Mouse (Mus musculus) midbrain, embryonic 12.5 days (tissue): ENCODE measurements around the gene Larp6. TPM values are rescaled to one million over a fixed set of nuclear protein-coding genes. Genes with fewer than 3 reads are reported as not detected.

Experiments
- ATAC-seq: fragments of 200-750 bp; cut with Nextera tagmentation; 2 replicates; pipeline ENCODE4 v1.8.0; 2017; ENCODE audit warnings: low read depth, moderate TSS enrichment, moderate library complexity; ENCODE audit not compliant: low FRiP score
- H3K27ac ChIP-seq: fragments of 300-500 bp; sonication (generic); replicated peaks from 2 replicates; pipeline ENCODE4 v1.5.1; 2016; ENCODE audit warnings: mild to moderate bottlenecking
- H3K27me3 ChIP-seq: fragments of 300-500 bp; sonication (generic); 2 replicates; pipeline ENCODE4 v1.6.1; 2016; ENCODE audit warnings: mild to moderate bottlenecking
- H3K36me3 ChIP-seq: fragments of 300-500 bp; sonication (generic); 2 replicates; pipeline ENCODE4 v1.6.1; 2016
- H3K4me1 ChIP-seq: fragments of 300-500 bp; sonication (generic); 2 replicates; pipeline ENCODE4 v1.6.1; 2016
- H3K4me2 ChIP-seq: fragments of 300-500 bp; sonication (generic); replicated peaks from 2 replicates; pipeline ENCODE4 v1.6.1; 2016; ENCODE audit warnings: mild to moderate bottlenecking, moderate library complexity
- H3K4me3 ChIP-seq: fragments of 300-500 bp; sonication (generic); 2 replicates; pipeline ENCODE4 v1.5.1; 2016; ENCODE audit warnings: mild to moderate bottlenecking
- H3K9ac ChIP-seq: fragments of 300-500 bp; sonication (generic); replicated peaks from 2 replicates; pipeline ENCODE4 v1.6.1; 2016; ENCODE audit warnings: mild to moderate bottlenecking, moderate library complexity
- H3K9me3 ChIP-seq: fragments of 300-500 bp; sonication (generic); 2 replicates; pipeline ENCODE4 v1.6.1; 2016; ENCODE audit warnings: mild to moderate bottlenecking
- WGBS: fragments of 180-500 bp; shearing (Covaris S2); methylation state at CpG from one replicate; pipeline ENCODE4 v1.1.7; 2016; 5-methylcytosine and 5-hydroxymethylcytosine counted together
- polyA plus RNA-seq: library from polyadenylated mRNA; unstranded; fragments of >200 nt; fragmentation: Nextera tagmentation; extraction: Ambion mirVana; gene quantifications from 2 replicates; pipeline ENCODE4 v1.2.1, GENCODE M21; 2016

The Larp6 gene
- polyA plus RNA-seq, 1 experiment from 2014 or later = 5.6 TPM

DNA sequence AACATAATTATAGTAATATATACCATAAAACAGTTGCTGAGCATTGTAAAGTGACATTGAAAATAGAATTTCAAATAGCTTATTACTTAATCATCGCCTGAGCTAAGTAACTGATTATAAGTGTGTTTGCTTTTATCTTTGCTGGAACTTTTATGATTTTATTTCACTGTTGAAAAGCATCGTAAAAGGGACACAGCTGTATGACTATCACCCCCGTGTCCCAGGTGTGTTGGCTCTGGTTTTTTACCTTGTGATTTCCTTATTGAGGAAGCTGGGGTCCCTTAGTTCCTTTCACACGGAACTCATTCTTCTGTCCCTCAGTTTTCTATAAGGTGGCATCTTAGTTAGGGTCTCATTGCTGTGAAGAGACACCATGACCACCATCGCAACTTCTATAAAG lies 34.9 kb downstream of the Larp6 start:
- H3K4me2 ChIP-seq = no peak overlapping the region
- no peak overlapping the region for H3K9ac ChIP-seq
- ATAC-seq = no peak
- no peak overlapping the region for H3K27ac ChIP-seq
- no peak overlapping the region for H3K4me3 ChIP-seq
- 90% methylated on average over 5 of the region's 5 CpGs for WGBS
- no peaks in the 10 kb centered on the region for H3K36me3 ChIP-seq
- H3K27me3 ChIP-seq = peaks cover 6% of the 10 kb centered on the region; the same call in 1 of the 2 replicates
- H3K9me3 ChIP-seq = no peaks in the 10 kb centered on the region
- H3K4me1 ChIP-seq = no peaks in the 10 kb centered on the region

DNA sequence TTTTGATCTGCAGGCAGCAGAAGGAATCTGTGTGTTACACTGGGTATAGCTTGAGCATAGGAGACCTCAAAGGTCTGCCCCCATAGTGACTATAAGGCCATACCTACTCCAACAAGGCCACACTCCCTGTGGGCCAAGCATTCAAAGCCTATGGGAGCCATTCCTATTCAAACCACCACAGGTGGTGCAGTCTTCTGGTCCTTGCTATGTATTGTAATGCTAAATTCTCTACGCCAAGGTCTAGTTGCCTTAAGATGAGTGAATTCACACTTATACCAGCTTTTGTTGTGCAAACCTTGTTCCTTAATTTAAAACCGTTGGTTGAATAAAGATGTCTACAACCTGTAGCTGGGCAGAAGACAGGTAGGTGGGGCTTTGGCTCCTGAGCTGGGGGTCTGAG lies 35.4 kb downstream of the Larp6 start:
- H3K4me3 ChIP-seq = no peak overlapping the region
- WGBS = 74% methylated on average over 2 of the region's 2 CpGs
- H3K4me2 ChIP-seq = no peak overlapping the region
- H3K27ac ChIP-seq = no peak overlapping the region
- H3K36me3 ChIP-seq = no peaks in the 10 kb centered on the region
- H3K9ac ChIP-seq = no peak overlapping the region
- peaks cover 6% of the 10 kb centered on the region; the same call in 1 of the 2 replicates for H3K27me3 ChIP-seq
- H3K9me3 ChIP-seq = no peaks in the 10 kb centered on the region
- no peak for ATAC-seq
- no peaks in the 10 kb centered on the region for H3K4me1 ChIP-seq

DNA sequence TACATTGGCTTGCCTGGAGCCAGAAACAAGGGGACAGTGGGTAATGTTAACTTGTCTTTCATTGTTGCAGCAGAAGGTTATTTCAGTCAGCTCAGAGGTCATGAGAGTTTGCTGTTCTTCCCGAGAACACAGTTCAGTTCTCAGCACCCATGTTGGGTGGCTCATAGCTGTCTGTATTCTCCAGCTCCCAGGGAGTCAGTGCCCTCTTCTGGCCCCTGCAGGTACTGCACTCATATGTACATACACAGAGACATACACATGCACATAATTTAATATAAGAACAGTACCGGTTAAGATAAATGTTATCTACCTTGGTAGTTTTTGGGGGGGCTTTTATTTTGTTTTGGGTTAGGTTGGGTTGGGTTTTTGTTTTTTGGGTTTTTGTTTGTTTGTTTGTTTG lies 36.3 kb downstream of the Larp6 start:
- no peak for ATAC-seq
- Histone ChIP-seq H3K9me3 (no peaks in the 10 kb centered on the region), H3K9ac (no peak overlapping the region), H3K36me3 (no peaks in the 10 kb centered on the region), H3K27me3 (peaks cover 6% of the 10 kb centered on the region; the same call in 1 of the 2 replicates), H3K4me3 (no peak overlapping the region), H3K4me1 (no peaks in the 10 kb centered on the region), H3K4me2 (no peak overlapping the region), H3K27ac (no peak overlapping the region)
- WGBS = 97% methylated on average over 2 of the region's 2 CpGs

DNA sequence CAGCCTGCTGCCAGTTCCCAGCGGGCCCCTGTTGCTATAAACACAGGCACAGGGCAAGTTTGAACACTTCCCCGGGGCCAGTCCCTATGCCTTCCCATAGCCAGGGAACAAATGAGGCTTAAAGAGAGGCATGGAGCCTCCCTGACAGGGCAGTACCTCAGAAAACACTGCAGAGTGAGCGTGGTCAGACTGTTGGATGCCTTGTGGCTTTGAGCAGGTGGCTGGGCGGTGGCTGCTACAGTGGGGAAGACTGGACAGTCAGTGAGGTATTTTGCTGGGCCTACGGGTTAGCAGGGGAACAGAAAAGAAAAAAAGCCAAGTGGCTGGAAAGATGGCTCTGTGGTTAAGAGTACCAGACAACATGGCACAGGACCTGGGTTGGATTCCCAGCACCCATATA lies 38.3 kb downstream of the Larp6 start:
- no peak overlapping the region for H3K4me2 ChIP-seq
- no peak for ATAC-seq
- 83% methylated on average over 5 of the region's 5 CpGs for WGBS

DNA sequence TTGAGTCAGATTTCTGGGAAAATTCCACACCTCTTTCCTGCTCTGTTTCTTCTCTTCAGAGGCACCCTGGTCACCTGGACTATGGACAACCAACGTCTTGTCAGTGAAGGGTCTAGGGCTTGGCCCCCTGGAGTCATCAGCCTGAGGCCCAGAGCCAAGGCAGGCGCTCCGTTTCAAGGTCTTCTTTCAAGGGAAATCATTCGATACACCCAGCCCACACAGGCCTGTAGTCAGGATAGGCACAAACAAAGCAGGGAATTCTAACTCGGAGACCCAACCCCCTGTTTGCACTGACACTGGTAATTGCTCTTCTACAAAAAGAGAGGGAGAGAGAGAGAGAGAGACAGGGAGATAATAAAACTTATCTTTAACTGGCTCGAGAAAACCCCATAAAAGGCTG lies 39.2 kb downstream of the Larp6 start:
- Histone ChIP-seq H3K27me3 (no peaks in the 10 kb centered on the region), H3K4me2 (no peak overlapping the region), H3K9ac (no peak overlapping the region), H3K36me3 (no peaks in the 10 kb centered on the region), H3K27ac (no peak overlapping the region), H3K9me3 (no peaks in the 10 kb centered on the region), H3K4me1 (no peaks in the 10 kb centered on the region), H3K4me3 (no peak overlapping the region)
- 76% methylated on average over 6 of the region's 6 CpGs for WGBS
- ATAC-seq = no peak

More for the DNA sequence above, 38.3 kb downstream of the Larp6 start:
- Histone ChIP-seq H3K9ac (no peak overlapping the region), H3K36me3 (no peaks in the 10 kb centered on the region), H3K27ac (no peak overlapping the region), H3K4me1 (no peaks in the 10 kb centered on the region), H3K9me3 (no peaks in the 10 kb centered on the region), H3K4me3 (no peak overlapping the region), H3K27me3 (no peaks in the 10 kb centered on the region)

DNA sequence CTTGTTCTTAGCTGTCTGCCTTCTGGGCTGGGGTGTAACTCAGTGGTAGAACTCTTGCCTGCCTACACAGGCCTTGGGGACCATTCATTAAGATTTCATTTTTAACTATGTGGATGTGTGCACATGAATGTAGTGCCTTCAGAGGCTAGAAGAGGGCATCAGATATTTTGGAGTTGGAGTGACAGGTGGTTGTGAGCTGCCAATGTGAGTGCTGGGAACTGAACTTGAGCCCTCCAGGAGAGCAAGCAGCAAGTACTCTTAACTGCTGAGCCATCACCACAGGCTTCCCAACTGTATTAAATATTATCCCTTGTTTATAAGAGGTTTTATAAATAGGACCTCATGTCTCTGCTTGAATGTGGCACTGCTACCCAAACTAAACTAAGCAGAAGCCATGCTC lies 39.8 kb downstream of the Larp6 start:
- no peak for ATAC-seq
- Histone ChIP-seq H3K27ac (no peak overlapping the region), H3K9me3 (no peaks in the 10 kb centered on the region), H3K4me3 (no peak overlapping the region), H3K4me1 (no peaks in the 10 kb centered on the region), H3K27me3 (no peaks in the 10 kb centered on the region), H3K36me3 (no peaks in the 10 kb centered on the region), H3K4me2 (no peak overlapping the region), H3K9ac (no peak overlapping the region)

DNA sequence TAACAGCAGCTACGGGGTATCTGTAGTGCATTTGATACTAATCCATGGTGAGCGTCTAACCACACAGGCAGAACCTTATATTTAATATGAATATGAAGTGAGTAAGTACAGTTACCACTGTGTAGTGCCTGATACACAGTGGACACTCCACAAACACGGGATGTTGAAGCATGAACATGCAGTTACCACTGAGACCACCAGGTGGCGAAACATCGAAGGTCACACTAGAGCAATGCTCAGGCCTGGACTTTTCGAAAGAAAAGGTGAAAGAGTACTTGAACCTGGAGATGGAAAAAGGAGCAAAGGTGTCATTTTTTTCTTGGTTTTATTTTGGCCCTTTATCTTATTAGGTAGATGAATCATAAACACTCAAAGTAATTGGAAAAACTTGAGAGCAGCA lies 43.5 kb downstream of the Larp6 start:
- no peak overlapping the region for H3K4me2 ChIP-seq
- 38% methylated on average over 6 of the region's 6 CpGs for WGBS
- H3K36me3 ChIP-seq = no peaks in the 10 kb centered on the region
- no peaks in the 10 kb centered on the region for H3K4me1 ChIP-seq
- no peak overlapping the region for H3K9ac ChIP-seq
- H3K4me3 ChIP-seq = no peak overlapping the region
- H3K27me3 ChIP-seq = no peaks in the 10 kb centered on the region
- H3K9me3 ChIP-seq = no peaks in the 10 kb centered on the region
- H3K27ac ChIP-seq = no peak overlapping the region
- no peak for ATAC-seq

DNA sequence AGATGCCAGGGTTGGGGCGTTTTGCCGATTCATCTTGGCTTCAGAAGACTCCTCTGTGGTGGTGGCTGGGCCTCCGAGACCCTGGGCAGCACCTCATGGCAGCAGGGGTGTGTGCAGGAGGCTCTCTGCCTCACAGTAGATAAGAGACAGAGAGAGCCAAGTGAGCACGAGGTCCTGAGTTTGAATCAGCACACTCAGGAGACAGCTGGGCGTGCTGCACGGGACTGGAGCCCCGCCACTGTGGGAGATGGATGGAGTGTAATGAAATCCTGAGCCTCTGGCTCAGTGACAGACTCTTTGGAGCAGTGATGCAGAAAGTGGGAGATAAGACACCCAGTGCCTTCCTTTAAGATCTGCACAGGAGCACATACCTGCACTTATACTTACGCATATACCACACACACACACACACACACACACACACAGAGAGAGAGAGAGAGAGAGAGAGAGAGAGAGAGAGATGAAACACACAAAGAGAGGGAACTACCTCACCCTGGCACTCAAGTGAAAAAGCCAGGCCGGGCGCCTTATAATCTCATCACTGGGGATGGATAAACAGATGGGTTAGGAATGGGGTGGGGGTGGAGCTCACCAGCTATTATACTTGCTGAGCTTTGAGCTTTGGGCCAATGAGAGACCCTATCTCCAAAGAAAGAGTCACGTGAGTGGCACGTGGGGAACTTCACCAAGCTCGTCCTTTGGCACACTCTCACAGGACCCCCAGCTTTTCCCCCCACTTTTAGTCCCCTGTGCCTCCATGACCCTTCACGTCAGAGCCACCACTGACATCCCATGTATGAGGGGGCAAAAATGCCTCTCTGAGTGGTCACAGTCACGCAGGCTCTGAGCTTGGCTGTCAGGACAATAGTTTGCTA lies 44.3 kb downstream of the Larp6 start:
- WGBS = 82% methylated on average over 15 of the region's 15 CpGs
- no peak overlapping the region for H3K27ac ChIP-seq
- no peak for ATAC-seq

DNA sequence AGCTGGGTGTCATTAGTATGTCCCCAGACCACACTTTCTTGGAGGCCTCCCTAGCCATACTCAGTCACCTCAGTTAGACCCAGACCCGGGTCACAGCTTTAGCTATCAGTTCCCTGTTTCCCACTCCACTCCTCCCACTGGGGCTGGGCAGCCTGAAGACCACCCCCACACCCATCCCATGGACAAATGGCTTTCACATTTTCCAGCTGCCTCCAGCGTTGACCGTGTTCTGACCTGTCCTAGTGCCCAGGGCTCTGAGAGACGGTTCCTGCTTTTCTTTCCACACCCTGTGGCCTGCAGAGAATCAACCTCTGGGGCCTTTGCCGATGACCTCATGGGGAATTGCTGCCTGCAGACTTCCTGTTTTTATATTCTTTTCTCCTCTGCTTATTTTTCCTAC lies 45.0 kb downstream of the Larp6 start:
- Histone ChIP-seq H3K36me3 (no peaks in the 10 kb centered on the region), H3K27ac (no peak overlapping the region), H3K9me3 (no peaks in the 10 kb centered on the region), H3K9ac (no peak overlapping the region), H3K4me1 (no peaks in the 10 kb centered on the region), H3K4me3 (no peak overlapping the region), H3K27me3 (no peaks in the 10 kb centered on the region), H3K4me2 (no peak overlapping the region)
- 61% methylated on average over 5 of the region's 5 CpGs for WGBS
- ATAC-seq = no peak

More for the DNA sequence above, 44.3 kb downstream of the Larp6 start:
- H3K36me3 ChIP-seq = no peaks in the 10 kb centered on the region
- H3K4me3 ChIP-seq = no peak overlapping the region
- no peak overlapping the region for H3K9ac ChIP-seq
- no peaks in the 10 kb centered on the region for H3K4me1 ChIP-seq
- no peaks in the 10 kb centered on the region for H3K9me3 ChIP-seq
- H3K4me2 ChIP-seq = no peak overlapping the region
- H3K27me3 ChIP-seq = no peaks in the 10 kb centered on the region

DNA sequence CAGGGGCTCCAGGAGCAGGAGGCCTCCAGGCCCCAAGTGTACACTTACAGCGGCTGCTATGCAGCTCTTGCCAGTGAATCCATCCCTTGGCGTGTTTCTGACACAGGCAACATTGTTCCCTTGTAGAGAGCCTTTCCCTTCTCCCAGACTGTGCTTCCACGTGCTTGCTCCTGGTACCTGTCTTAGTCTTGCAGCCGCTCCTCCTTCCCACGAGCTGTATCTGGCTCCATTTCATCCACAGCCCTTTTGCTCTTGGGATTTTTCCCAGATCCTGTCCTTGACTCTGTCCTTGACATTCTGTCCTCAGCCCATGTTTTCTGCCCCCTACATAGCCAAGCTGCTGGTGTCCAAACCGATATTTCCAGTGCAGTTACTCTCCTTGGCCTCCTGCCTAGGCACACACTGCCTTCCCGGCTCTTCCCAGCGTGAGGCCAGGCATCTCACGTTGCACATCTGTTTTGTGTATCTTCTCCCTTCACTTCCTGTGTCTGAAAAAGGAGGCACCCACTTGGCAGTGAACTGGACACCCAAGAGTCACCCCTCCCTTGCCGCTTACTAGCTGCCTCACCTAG lies 46.7 kb downstream of the Larp6 start:
- no peak for ATAC-seq
- H3K4me2 ChIP-seq = no peak overlapping the region
- no peak overlapping the region for H3K4me3 ChIP-seq
- H3K4me1 ChIP-seq = no peaks in the 10 kb centered on the region
- H3K27ac ChIP-seq = no peak overlapping the region
- no peaks in the 10 kb centered on the region for H3K36me3 ChIP-seq
- H3K27me3 ChIP-seq = no peaks in the 10 kb centered on the region
- WGBS = 73% methylated on average over 10 of the region's 10 CpGs
- H3K9me3 ChIP-seq = no peaks in the 10 kb centered on the region
- H3K9ac ChIP-seq = no peak overlapping the region

DNA sequence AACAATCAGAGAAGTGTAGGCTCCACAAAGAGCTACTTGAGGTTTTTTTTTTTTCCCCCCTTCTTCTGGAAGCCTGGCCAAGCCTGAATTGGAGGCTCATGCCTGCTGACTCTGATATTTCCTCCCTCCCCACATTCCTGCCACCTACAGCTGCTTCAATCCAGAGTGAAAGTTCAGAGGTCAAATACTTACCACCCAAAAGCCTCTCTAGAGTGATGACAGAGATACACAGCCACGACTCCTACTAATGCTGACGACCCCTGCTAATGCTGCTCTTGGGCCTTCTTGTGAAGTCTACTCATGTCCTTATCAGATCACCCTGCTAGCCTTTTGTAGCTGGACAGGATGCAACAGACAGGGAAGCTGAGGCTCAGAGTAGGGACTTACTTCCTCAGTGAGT lies 52.4 kb downstream of the Larp6 start:
- no peak overlapping the region for H3K4me2 ChIP-seq
- no peak overlapping the region for H3K9ac ChIP-seq
- H3K4me1 ChIP-seq = no peaks in the 10 kb centered on the region
- no peaks in the 10 kb centered on the region for H3K9me3 ChIP-seq
- no peak for ATAC-seq
- 36% methylated on average over 2 of the region's 2 CpGs for WGBS
- H3K4me3 ChIP-seq = no peak overlapping the region
- no peaks in the 10 kb centered on the region for H3K36me3 ChIP-seq
- H3K27ac ChIP-seq = no peak overlapping the region
- no peaks in the 10 kb centered on the region for H3K27me3 ChIP-seq

DNA sequence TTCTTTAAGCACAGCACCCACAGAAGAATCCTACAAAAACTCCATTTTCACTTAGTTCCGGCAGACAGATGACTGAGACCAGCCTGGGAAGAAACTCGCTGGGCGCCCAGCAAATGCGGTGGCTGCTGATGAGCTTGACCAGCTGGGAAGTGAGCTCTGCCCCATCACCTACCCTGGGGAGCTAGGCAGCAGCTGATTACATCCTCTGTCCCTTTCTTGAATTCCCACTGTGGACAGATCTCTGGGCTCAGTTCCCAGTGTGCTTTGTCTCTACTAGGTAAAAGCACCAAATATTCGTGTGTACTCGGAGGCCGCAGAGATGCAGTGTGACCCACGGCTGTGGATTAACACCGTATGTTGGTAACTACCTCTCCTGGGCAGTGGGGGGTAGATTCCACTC lies 55.6 kb downstream of the Larp6 start:
- Histone ChIP-seq H3K9me3 (no peaks in the 10 kb centered on the region), H3K4me3 (no peak overlapping the region), H3K4me1 (no peaks in the 10 kb centered on the region), H3K27ac (no peak overlapping the region), H3K9ac (no peak overlapping the region), H3K36me3 (no peaks in the 10 kb centered on the region), H3K27me3 (no peaks in the 10 kb centered on the region), H3K4me2 (no peak overlapping the region)
- no peak for ATAC-seq
- WGBS = 74% methylated on average over 9 of the region's 9 CpGs
